Mouse (Mus musculus) R1 (cell line): ENCODE measurements at regions not wholly inside any gene's neighbourhood (a gene's known extent, or its start where the extent isn't known, plus 50 kb on each side); places are given as distances from the start of the nearest gene placed in this dataset.
"Not testable (repeated sequence)": the region's sequence is repeated elsewhere in the genome, so short reads cannot be mapped to it uniquely, and the experiment has no call there.

ENCODE experiments used
- DNase-seq: peaks from one replicate; pipeline ENCODE4 v3.0.0-alpha.2; 2018; ENCODE audit warnings: low read depth, low spot score

- DNase-seq = no peak
Observed at GRCm38 (mm10) chr12:77588297-77588696, 350.4 kb downstream of the Fut8 start.

GRCm38 (mm10) chr12:77589416-77589815 lies 351.5 kb downstream of the Fut8 start:
- no peak for DNase-seq

GRCm38 (mm10) chr12:77594092-77594491 lies 356.2 kb downstream of the Fut8 start:
- DNase-seq = no peak

- no peak for DNase-seq
Observed at GRCm38 (mm10) chr12:77594657-77595056, 356.7 kb downstream of the Fut8 start.

DNA sequence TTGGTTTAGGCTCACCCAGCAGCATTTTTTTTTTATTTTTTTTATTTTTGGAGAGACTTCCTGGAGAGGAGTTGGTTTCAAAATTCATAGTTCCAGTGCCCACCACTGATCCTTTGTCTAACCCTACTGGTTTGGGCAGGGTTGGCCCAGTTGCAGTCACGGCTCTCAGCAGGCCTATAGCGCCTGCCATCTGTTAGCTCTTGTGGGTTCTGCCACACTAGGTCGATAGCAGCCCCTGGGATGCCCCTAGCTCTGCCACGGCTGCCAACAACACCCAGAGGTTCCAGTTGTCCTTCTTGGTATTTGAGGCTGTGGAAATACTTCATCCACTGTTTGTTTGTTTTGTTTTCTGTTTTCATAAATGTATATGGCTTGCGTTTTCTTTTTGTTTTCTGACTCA lies 357.9 kb downstream of the Fut8 start:
- no peak for DNase-seq

GRCm38 (mm10) chr12:77596676-77597075 lies 358.8 kb downstream of the Fut8 start:
- DNase-seq = no peak

DNA sequence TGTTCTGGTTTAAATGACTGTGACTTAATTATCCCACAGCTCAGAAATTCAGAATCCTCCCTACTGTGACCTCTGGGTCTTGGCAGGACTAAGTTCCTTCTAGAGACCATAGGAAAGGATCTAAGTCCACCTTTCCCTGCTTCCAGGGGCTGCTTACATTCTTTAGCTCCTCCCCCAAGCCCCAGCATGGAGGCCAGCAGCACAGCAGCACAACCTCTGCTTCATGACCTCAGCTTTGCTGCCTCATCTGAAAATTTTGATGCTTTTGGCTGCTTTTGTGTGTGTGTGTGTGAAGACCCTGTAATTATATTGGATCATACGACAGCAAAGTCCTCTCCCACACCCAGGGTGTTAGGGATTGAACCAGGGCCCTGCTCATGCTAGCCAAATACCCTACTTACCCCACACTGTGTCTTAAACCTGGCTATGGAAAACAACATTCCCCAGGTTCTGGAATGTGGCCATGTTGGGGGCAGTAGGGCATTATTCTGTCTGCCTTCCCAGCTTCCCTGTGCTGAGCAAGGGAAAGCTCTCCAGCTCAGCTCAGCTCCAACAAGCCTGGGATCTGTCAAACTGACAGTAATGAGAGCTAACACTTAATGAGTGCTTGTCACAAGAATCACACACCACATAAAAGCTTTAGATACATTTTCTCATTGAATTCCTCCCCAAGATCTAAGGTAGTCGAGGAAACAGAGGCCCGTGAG lies 359.9 kb downstream of the Fut8 start:
- DNase-seq = no peak

DNA sequence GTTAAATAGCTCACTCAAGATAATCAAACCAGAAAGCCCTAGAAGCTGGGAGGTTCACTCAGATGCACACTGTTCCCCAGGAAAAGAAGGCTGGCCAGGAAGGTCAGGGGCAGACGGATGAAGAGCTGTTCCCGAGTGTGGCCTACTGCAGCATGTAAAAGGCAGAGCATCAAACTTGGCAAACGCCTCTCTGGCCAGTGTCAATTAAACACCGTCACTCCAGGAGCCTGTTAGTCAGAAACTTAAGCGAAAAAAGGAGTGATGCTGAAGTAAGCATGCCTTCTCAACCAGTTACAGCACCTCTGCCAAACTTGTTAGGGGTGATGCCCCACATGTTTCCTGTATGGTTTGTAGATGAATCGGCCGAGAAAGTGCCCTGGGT lies 360.4 kb downstream of the Fut8 start:
- no peak for DNase-seq

- DNase-seq = no peak
Observed at GRCm38 (mm10) chr12:77599391-77599790, 361.5 kb downstream of the Fut8 start.

DNA sequence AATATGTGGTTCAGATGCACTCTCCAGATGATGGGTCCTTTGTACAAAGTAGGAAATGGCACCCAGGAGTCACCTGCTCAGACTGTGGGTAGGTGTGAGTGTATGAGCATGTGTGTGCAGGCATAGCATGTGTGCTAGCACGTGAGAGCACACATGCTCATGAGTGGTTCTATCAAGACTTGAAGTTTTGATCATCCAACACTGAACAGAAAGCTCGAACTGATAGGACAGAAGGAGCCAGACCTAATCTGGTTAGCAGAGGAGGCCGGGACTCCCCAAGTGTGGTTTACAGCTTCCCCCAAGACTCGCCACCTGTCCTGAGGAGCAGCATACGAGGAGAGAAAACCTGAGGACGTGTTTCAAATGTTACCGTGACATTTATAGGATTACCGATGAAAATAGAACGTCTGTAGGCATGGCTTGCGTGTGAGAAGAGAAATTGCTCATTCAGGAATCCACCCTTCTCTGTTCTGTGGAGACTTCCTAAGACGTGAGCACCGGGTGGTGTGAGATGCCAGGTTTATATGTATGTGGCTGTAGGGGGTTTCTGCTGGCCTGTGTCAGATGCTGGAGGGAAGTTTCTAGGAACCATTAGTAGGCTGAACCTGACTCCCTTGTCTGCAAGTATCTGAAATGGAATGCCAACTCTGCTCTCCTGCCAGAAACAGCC lies 366.0 kb downstream of the Fut8 start:
- no peak for DNase-seq

DNA sequence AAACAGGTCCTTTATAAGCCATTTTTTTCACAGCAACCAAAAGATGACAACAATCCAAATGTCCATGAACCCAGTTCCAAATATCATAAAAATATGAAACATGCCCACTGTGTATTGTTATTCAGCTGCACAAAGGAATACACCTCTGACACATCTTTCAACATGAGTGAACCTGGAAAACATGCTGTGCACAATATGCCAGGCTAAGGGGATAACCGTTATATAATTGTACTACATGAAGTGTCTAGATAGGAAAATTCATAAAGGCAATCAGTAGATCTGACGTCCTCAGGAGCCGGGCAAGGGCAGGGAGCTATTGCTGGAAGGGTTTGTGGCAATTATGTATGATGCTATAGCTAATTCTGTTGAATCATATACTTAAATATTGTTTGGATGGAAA lies 379.6 kb downstream of the Fut8 start:
- no peak for DNase-seq

GRCm38 (mm10) chr12:77622243-77622642 lies 384.3 kb downstream of the Fut8 start:
- no peak for DNase-seq

- not testable (repeated sequence) for DNase-seq
Observed at GRCm38 (mm10) chr12:77624323-77624722, 386.4 kb downstream of the Fut8 start.

DNA sequence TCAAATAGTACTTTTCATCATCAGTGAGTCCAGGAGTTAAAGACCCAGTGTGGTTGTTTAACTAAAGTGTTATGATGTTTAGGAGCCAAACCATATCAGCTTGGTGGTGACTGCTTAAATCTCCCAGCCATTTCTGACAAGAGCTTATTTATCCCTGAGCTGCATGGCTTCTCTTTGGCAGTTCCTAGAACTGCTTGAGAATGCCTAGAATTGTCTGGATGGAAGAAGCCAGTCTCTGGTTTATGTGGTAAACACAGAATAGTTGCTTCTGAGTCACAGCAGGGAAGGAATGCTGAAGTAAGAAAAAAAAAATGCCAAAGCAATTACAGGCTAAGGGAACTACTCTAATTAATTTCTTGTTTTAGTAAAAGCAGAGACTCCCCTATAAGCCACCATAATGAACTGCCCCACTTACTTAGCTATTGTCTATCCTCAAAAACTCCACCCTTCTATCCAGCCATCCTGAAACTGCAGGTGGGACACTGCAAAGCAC lies 390.5 kb downstream of the Fut8 start:
- DNase-seq = no peak

GRCm38 (mm10) chr12:77633981-77634650 lies 396.2 kb downstream of the Fut8 start:
- DNase-seq = no peak

DNA sequence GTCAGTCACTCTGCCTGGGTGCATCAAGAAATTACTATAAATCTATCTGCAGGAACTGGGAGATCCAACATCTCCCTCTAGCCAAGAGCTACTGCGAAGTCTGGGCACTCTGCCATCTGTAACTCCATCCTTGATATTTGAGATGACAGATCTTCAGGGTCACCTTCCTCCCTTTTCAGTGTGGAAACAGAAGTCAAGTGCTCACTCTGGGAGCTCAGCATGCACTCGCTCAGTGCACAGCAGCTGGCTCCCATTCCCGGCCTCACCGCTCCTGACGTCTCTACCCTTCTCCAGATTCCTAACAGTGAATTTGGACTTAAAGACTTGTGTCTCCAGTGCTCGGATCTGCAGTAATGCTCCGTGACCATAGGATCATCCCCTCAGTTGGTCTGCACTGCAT lies 400.3 kb downstream of the Fut8 start:
- DNase-seq = no peak

GRCm38 (mm10) chr12:77642336-77642735 lies 404.4 kb downstream of the Fut8 start:
- DNase-seq = no peak

DNA sequence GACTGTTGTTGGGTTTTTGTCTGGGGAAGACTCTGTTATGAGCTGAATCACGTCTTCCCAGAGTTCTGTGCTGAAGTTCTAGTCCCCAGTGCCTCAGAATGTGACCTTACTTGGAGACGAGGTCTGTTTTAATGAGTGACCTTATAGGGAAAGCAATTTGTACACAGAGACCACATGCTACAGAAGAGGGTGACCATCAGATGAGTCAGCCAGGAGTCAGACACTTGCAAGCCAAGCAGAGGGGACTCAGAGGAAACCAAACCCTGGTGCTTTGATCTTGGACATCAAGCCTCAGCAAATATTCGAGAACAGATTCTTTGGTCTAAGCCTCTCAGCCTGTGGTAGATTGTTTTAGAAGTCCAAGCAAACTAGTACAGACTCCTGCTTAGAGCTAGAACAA lies 409.9 kb downstream of the Fut8 start:
- no peak for DNase-seq

- DNase-seq = no peak
Observed at GRCm38 (mm10) chr12:77654282-77654681, 416.4 kb downstream of the Fut8 start.

DNA sequence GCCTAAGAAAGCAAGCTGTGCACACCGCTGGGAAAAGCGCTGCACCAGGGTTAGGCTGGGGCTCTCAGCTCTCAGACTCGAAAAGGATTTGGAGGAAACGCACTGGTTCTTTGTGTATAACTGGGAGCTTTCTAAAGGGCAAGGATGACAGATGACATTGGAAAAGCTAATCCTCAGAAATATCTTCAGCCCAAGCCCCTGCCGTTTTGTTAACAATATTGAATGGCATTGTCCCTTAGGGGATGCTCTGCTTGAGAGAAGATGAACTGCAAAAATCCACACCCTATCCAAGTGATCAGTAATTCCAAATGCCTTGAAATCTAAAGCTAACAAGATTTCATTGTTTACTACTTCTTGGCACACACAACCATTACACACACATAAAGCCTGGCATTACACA lies 419.1 kb downstream of the Fut8 start:
- no peak for DNase-seq

GRCm38 (mm10) chr12:77657878-77658277 lies 420.0 kb downstream of the Fut8 start:
- DNase-seq = no peak

GRCm38 (mm10) chr12:77663180-77663579 lies 425.3 kb downstream of the Fut8 start:
- DNase-seq = no peak
